Mouse (Mus musculus): ENCODE results near the gene Zfp975. TPM values are rescaled to one million over a fixed set of nuclear protein-coding genes. Genes with fewer than 3 reads are reported as not detected.
"Not testable (repeated sequence)": the region's sequence is repeated elsewhere in the genome, so short reads cannot be mapped to it uniquely, and the experiment has no call there.

Zfp975 gene
- 8.1 and 8.7 TPM in 2 replicates for polyA plus RNA-seq (2015; fragmentation: Nextera tagmentation; extraction: Ambion mirVana)

- Histone ChIP-seq H3K4me3 (replicated peaks) (peak within 1 kb of the TSS; percentile 60), H3K9ac (peak within 1 kb of the TSS; percentile 50), H3K27ac (peak within 1 kb of the TSS; percentile 84), H3K4me2 (peak within 1 kb of the TSS; percentile 58)
- ATAC-seq (replicated peaks; ENCODE audit: low FRiP score), result peak; percentile 100
- not testable (repeated sequence) for H3K27me3 ChIP-seq; H3K9me3 ChIP-seq (replicated peaks); H3K4me1 ChIP-seq; H3K36me3 ChIP-seq
- WGBS, result under 1% methylated on average over 23 of the region's 23 CpGs
Observed at GRCm38 (mm10) chr7:42692362-42693158, at the start of gene Zfp975. Gene Zfp975, minus strand, starts transcription at chr7:42692742.

- no peaks in the 10 kb centered on the region for H3K36me3 ChIP-seq
- 90% methylated on average over 10 of the region's 10 CpGs for WGBS
Observed at GRCm38 (mm10) chr7:42738536-42739210, 46.1 kb upstream of the Zfp975 start.

GRCm38 (mm10) chr7:42726917-42727316 lies 34.4 kb upstream of the Zfp975 start, which contains the start of gene Gm17067:
Gene Gm17067, minus strand, starts transcription at chr7:42727017.
- not testable (repeated sequence) for H3K27me3 ChIP-seq; ATAC-seq (replicated peaks; ENCODE audit: low FRiP score); H3K9ac ChIP-seq; H3K27ac ChIP-seq; H3K36me3 ChIP-seq; H3K4me1 ChIP-seq; H3K4me2 ChIP-seq; H3K4me3 ChIP-seq (replicated peaks); H3K9me3 ChIP-seq (replicated peaks)
- WGBS, result 89% methylated on average over 4 of the region's 4 CpGs

More at GRCm38 (mm10) chr7:42738536-42739210, 46.1 kb upstream of the Zfp975 start:
- no peak overlapping the region for H3K9ac ChIP-seq
- ATAC-seq (replicated peaks; ENCODE audit: low FRiP score), result no peak
- H3K27me3 ChIP-seq, result no peaks in the 10 kb centered on the region
- H3K27ac ChIP-seq, result no peak overlapping the region
- no peak overlapping the region for H3K4me2 ChIP-seq
- no peaks in the 10 kb centered on the region for H3K4me1 ChIP-seq
- no peak overlapping the region for H3K4me3 ChIP-seq (replicated peaks)
- H3K9me3 ChIP-seq (replicated peaks), result no peaks in the 10 kb centered on the region

- not testable (repeated sequence) for H3K27me3 ChIP-seq; H3K9me3 ChIP-seq (replicated peaks); H3K36me3 ChIP-seq; H3K4me1 ChIP-seq
- Histone ChIP-seq H3K4me3 (replicated peaks) (peak overlapping the region; percentile 60), H3K9ac (0 out of 2 replicates have a peak overlapping the region, but pooled peaks have one; percentile 50), H3K4me2 (peak overlapping the region; percentile 58), H3K27ac (peak overlapping the region; percentile 84)
- WGBS, result 3% methylated on average over 4 of the region's 4 CpGs
- peak; percentile 58; the same call in 1 of the 2 replicates for ATAC-seq (replicated peaks; ENCODE audit: low FRiP score)
Observed at GRCm38 (mm10) chr7:42693251-42693650, 709 bp upstream of the Zfp975 start.

- not testable (repeated sequence) for ATAC-seq (replicated peaks; ENCODE audit: low FRiP score); H3K4me3 ChIP-seq (replicated peaks)
Observed at GRCm38 (mm10) chr7:42680081-42680480, 12.5 kb downstream of the Zfp975 start.

GRCm38 (mm10) chr7:42679646-42680045 lies 12.9 kb downstream of the Zfp975 start:
- ATAC-seq (replicated peaks; ENCODE audit: low FRiP score); H3K9ac ChIP-seq: not testable (repeated sequence)

More at GRCm38 (mm10) chr7:42680081-42680480, 12.5 kb downstream of the Zfp975 start:
- H3K27me3 ChIP-seq, H3K36me3 ChIP-seq, H3K4me2 ChIP-seq, H3K4me1 ChIP-seq, H3K27ac ChIP-seq, H3K9ac ChIP-seq: not testable (repeated sequence)
- peaks cover 17% of the 10 kb centered on the region; the same call in 1 of the 2 replicates for H3K9me3 ChIP-seq (replicated peaks)
- WGBS, result 96% methylated on average over 6 of the region's 6 CpGs

GRCm38 (mm10) chr7:42660140-42660539 lies 32.4 kb downstream of the Zfp975 start:
- Histone ChIP-seq H3K9me3 (replicated peaks) (peaks cover 19% of the 10 kb centered on the region), H3K36me3 (peaks cover 41% of the 10 kb centered on the region)
- H3K4me2 ChIP-seq; ATAC-seq (replicated peaks; ENCODE audit: low FRiP score); H3K27ac ChIP-seq; H3K9ac ChIP-seq; H3K4me3 ChIP-seq (replicated peaks); H3K4me1 ChIP-seq; H3K27me3 ChIP-seq: not testable (repeated sequence)
- WGBS, result 77% methylated on average over 5 of the region's 5 CpGs

More at GRCm38 (mm10) chr7:42679646-42680045, 12.9 kb downstream of the Zfp975 start:
- H3K36me3 ChIP-seq; H3K27ac ChIP-seq; H3K4me1 ChIP-seq; H3K27me3 ChIP-seq; H3K4me3 ChIP-seq (replicated peaks); H3K4me2 ChIP-seq: not testable (repeated sequence)
- H3K9me3 ChIP-seq (replicated peaks), result peaks cover 15% of the 10 kb centered on the region; the same call in 1 of the 2 replicates

- H3K36me3 ChIP-seq; ATAC-seq (replicated peaks; ENCODE audit: low FRiP score): not testable (repeated sequence)
Observed at GRCm38 (mm10) chr7:42655211-42655610, 37.3 kb downstream of the Zfp975 start.

GRCm38 (mm10) chr7:42643120-42643620 lies 49.4 kb downstream of the Zfp975 start:
- H3K9me3 ChIP-seq (replicated peaks); H3K36me3 ChIP-seq; H3K27ac ChIP-seq; H3K9ac ChIP-seq; H3K27me3 ChIP-seq; H3K4me1 ChIP-seq; ATAC-seq (replicated peaks; ENCODE audit: low FRiP score): not testable (repeated sequence)
- 22% methylated on average over 3 of the region's 3 CpGs for WGBS
- Histone ChIP-seq H3K4me2 (peak overlapping the region; percentile 58), H3K4me3 (replicated peaks) (peak overlapping the region; percentile 53)

More at GRCm38 (mm10) chr7:42655211-42655610, 37.3 kb downstream of the Zfp975 start:
- H3K4me1 ChIP-seq; H3K27ac ChIP-seq; H3K4me3 ChIP-seq (replicated peaks); H3K4me2 ChIP-seq; H3K9ac ChIP-seq; H3K27me3 ChIP-seq: not testable (repeated sequence)
- WGBS, result 77% methylated on average over 2 of the region's 2 CpGs
- peaks cover 12% of the 10 kb centered on the region for H3K9me3 ChIP-seq (replicated peaks)

GRCm38 (mm10) chr7:42642152-42643115 lies 50.1 kb downstream of the Zfp975 start, which contains the start of gene Zfp976:
Gene Zfp976, minus strand, starts transcription at chr7:42642588.
- not testable (repeated sequence) for H3K27ac ChIP-seq; H3K4me1 ChIP-seq; H3K27me3 ChIP-seq; H3K36me3 ChIP-seq; H3K9me3 ChIP-seq (replicated peaks)
- H3K4me2 ChIP-seq, result peak within 1 kb of the TSS; percentile 58
- ATAC-seq (replicated peaks; ENCODE audit: low FRiP score), result peak; percentile 100
- WGBS, result 2% methylated on average over 25 of the region's 25 CpGs
- H3K9ac ChIP-seq, result peak within 1 kb of the TSS; percentile 44
- peak within 1 kb of the TSS; percentile 53 for H3K4me3 ChIP-seq (replicated peaks)

GRCm38 (mm10) chr7:42631031-42631430 lies 61.5 kb downstream of the Zfp975 start:
- ATAC-seq (replicated peaks; ENCODE audit: low FRiP score); H3K36me3 ChIP-seq; H3K9me3 ChIP-seq (replicated peaks); H3K4me2 ChIP-seq; H3K27me3 ChIP-seq; H3K4me1 ChIP-seq; H3K27ac ChIP-seq; H3K9ac ChIP-seq; H3K4me3 ChIP-seq (replicated peaks): not testable (repeated sequence)

Data from kidney, embryonic 15.5 days (tissue).